Mouse (Mus musculus): Measurements from ENCODE around the gene Fcgr2b.
A peak's percentile ranks its signal among the peaks of the same experiment; 100 is the strongest.
"Not testable (repeated sequence)": the region's sequence is repeated elsewhere in the genome, so short reads cannot be mapped to it uniquely, and the experiment has no call there.

Gene Fcgr2b

DNA sequence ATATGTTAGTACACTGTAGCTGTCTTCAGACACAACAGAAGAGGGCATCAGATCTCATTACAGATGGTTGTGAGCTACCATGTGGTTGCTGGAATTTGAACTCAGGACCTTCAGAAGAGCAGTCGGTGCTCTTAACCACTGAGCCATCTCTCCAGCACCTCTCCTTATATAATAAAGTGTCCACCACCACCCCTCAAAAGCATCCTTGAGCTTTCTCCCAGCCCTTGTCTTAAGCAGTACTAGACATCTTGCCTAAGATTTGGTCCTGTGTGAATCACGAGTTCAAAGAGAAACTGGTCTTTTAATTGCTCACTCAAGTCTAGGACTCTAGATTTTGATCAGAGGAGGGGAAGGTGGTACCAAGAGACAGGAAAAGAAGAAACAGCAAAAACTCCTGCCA, 997 bp downstream of the Fcgr2b start:
- not testable (repeated sequence) for DNase-seq

DNA sequence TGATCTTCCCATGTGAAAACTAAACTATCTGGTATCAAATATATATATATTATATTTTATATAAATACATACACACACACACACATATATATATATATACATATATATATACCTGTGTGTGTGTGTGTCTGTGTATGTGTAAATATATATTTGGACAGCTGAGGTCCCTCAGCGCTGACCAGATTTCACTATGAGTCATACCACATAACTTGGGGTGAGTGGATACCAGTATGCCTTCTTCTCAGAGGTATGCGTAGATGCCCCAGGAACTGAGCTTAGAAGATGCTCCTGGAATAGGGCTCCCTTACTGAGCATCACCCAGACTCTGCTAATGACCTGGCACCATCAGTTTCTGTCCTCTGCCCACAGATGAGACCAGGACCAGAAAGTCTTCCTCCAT, 1.6 kb downstream of the Fcgr2b start:
- DNase-seq: no peak

DNA sequence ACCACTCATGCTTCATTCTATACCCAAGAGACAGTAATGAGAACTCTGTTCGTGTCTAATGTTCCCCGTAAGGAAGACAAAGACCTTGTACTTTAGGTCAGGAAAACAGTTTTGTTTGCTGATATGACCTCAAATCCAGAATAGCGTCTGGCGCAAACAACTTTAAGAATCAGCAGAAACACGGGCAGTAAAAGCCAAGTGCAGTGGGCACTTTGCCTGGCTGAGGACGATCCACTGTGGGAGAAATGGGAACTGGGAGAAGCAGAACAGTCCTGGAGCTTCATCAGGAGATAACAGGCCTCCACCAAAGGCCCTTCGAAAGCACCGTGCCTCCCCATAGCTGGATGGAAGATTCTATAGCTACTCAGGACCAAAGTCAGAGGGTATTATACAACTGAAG, 2.2 kb downstream of the Fcgr2b start:
- DNase-seq: no peak

DNA sequence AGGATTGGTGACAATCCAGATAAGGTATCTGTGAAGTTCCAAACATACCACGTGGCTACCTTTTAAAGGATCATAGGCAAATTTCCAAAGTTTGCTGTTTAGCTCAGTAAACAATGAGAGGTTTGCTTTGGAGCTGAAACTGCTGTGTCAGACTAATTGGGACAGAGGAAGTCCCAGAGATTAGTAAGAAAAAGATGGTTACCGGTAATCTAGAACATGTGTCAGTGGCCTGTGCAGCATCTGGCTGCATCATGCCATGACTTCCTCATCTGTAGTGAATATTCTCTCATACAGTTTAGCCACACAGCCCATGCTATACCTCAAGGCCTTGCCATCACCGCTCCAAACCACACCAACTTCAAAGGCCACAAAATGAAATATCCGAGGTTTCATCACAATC, 3.4 kb downstream of the Fcgr2b start:
- no peak for DNase-seq

DNA sequence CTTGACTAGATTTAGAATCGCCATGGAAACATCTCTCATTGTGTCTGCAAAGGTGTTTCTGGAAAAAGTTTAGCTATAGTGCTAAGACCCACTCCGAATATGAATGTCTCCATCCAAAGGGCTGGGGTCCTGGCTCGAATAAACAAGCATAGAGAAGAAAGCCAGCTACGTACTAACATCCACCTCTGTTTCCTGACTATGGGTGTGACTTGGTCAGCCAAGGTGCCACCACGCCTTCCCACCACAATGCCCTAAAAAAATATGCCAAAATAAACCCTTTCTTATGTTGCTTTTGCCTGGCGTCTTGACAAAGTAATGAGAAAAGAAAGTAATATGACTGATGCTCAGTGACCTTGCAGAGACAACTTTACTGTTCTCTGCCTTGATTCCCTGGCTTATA, 3.9 kb downstream of the Fcgr2b start:
- no peak for DNase-seq

DNA sequence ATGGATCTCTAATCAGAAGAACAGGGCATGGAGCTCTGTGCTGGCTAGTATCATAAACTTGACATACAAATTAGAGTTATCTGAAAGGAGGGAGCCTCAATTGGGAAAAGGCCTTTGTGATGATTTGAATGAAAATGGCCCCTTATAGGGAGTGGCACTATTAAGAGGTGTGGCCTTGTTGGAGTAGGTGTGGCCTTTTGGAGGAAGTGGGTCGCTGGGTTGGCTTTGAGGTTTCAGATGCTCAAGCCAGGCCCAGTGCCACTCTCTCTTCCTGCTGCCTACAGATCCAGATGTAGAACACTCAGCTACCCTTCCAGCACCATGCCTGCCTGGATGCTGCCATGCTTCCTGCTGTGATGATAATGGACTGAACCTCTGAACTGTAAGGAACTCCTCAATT, 7.8 kb downstream of the Fcgr2b start:
- no peak for DNase-seq

DNA sequence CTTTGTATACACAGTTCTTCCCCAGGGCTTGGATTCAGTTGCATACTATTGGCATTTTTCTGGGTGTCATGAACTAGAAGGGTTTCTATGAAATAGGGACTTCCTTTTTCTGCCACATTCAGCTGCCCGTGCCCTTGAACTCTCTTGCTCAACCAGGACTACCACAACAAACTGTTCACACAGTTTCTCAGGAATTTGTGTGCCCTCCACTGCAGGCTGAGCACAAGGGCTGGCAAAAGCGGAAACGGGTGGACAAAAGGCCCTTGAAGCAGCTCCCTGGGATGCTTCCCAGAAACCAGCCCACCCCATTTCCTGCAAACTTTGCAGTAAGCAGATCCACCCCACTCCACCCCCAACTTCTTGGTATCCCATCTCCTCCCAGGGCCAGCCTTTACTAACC, 8.8 kb downstream of the Fcgr2b start:
- no peak for DNase-seq

DNA sequence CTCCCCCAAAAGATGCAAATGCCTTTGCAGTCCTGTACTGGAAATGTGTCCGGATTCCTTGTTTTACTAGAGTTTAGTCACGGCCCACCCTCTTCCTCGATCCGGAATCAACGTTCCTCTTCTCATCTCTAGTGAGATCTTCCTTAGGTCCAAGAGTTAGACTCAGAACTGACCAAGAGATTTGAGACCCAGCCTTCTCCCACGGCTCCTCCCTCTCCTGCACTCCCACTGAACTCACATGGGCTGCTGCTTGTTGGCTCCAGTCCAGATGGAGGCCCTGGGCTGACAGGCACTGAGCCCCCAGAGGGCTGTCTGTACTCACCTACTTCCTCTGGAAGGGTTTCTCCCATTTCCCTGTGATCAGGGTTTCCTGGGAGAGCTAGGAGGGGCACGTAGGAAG, 13.3 kb downstream of the Fcgr2b start:
- DNase-seq: peak; percentile 4

DNA sequence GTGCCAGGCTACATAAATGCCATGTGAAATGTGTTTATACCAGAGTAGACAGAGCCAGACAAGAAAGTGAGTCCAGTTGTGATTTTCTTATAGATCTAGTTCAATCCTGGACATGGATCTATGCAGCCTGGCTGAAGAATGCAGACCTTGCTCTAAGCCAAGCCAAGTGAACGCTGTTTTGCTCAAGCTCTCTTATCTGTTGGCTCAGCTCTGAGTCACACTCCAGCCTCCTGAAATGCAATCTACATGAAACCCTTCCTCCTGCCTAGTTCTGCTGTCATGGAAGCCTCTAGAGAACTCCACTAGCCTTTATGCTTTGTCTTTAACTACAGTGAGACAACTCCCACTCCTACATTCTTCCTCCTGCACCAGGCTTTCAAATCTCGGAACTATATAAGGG, 14.0 kb downstream of the Fcgr2b start:
- no peak for DNase-seq

DNA sequence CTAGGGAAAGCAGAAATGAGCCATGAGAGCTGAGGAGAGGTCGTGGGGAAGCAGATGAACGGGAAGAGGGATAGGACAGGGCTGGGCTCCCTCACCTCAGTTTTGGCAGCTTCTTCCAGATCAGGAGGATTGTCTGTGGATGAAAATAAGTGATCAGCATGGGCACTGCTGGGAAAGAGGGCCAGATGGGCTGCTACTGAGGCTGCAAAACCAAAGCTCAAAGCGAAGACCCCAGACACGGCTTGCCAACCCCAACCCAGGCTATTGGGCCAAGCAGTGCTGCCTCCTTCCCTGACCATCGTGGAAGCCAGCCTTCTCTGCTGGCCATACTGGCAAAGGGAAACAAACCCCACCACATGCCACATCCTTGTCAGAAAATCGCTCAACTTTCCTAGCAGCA, 15.2 kb downstream of the Fcgr2b start:
- no peak for DNase-seq

DNA sequence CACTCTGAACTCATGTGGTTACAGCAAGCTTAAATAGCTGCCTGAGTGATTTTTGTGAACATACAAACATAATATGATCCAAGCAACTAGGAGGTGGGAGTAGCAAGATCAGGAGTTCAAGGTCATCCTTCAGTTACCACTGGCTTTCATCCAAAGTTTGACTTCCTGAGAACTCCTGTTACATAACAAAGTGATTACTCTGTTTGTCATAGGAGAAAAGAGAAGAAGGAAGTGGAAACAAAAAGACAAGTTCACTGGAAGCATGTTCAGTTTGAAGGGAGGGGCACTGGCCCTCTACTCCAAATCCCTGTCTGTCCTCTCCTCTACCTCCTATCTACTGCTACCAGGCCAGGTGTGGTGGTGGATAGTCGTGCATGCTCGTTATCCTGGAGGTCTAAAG, 16.6 kb downstream of the Fcgr2b start:
- no peak for DNase-seq

DNA sequence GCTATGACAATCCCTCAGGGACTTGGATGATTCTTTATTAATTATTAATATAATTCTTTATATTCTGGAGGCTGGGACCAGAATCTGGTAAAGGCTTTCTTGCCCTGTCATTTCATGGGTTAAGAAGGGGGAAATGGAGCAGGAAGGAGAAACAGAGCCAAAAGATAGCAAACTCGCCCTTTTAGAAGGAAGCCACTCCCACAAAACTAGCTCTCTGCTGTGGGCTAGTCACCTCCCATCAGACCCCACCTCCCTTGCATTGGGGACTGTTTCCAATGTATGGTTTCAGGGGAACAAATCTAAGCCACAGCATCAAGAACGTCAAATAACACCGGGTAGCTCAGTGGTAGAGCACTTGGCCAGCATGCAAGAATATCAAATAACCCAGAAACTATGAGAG, 18.1 kb downstream of the Fcgr2b start:
- no peak for DNase-seq

DNA sequence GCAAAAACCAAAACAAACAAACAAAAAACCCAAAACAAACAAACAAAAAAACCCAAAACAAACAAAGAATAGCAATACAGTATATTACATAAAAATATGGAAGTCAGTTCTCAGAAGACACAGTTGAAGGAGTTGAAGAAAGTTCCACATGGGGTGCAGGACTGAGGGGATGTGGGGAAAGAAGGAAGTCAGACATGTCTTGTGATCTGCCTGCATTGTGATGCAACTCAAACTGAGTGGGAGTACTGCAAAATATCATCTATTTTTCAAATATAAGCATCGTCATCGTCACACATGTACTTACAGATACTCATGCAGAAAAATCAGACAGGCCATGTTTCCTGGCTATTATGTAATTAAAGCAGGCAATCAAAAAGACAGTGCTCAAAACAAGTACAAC, 23.2 kb downstream of the Fcgr2b start:
- DNase-seq: no peak

DNA sequence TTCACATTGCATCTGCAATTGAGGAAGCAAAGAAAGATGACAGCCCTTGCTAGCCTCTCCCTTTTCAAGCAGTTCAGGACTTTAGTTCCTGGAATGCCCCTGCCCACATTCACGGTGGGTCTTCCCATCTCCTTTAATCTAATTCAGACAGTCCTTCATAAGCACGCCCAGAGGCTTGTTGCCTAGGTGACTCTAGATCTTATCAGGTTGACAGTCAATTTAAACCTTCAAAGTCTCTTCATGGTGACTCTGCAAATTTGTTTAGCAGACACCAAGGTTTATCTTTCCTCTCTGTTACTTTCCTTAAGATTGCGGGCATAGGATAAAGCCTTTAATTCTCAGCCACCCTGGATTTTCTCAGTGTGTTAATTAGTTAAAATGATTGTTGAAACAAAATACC, 25.6 kb downstream of the Fcgr2b start:
- peak; percentile 4 for DNase-seq

DNA sequence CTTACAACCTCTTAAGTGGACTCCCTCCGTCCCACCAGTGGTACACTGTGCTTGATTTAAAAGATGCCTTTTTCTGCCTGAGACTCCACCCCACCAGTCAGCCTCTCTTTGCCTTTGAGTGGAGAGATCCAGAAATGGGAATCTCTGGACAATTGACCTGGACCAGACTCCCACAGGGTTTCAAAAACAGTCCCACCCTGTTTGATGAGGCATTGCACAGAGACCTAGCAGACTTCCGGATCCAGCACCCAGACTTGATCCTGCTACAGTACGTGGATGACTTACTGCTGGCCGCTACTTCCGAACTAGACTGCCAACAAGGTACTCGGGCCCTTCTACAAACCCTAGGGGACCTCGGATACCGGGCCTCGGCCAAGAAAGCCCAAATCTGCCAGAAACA, 31.4 kb downstream of the Fcgr2b start:
- DNase-seq: not testable (repeated sequence)

DNA sequence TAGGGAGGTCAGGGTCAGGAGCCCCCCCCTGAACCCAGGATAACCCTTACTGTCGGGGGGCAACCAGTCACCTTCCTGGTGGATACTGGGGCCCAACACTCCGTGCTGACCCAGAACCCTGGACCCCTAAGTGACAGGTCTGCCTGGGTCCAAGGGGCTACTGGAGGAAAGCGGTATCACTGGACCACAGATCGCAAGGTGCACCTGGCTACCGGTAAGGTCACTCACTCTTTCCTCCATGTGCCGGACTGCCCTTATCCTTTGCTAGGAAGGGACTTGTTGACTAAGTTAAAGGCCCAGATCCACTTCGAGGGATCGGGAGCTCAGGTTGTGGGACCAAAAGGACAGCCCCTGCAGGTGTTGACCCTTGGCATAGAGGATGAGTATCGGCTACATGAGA, 32.2 kb downstream of the Fcgr2b start:
- DNase-seq: not testable (repeated sequence)

DNA sequence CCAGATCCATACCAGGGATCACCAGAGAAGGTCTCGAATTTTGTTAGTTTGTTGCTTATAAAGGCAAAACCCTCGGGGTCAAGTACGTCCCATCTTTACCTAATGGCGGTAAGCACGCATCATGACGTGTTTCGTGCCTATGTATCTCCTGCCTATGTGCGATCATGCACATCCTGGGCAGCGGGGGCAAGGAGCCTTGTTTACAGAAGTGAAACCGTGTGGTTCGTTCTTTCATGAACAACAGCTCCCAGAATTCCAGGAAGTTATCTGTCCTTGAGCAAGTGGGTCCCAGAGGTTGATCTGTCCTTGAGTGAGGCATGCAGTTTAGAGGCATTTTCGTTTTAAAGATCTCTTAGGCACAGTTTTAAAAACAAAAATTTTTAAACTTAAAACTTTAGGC, 37.1 kb downstream of the Fcgr2b start:
- DNase-seq: no peak

DNA sequence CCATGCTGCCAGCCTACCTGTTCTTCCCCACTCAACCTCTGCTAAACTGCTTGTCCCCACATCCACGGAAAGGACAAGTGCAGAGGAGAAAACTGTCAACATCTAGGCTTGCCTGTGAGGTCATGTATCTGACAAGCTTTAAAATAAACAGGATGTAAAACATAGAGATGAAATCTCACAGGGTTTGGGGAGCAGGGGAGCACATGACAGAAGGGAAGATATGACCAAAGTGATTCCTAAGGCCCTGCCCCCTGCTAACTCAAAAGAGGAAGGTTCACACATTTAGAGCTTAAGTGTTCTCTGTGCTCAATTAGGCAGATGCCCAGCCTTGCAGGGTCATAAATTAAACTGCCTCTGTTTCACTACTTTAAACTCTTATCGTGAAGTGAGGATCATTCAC, 42.0 kb downstream of the Fcgr2b start:
- no peak for DNase-seq

DNA sequence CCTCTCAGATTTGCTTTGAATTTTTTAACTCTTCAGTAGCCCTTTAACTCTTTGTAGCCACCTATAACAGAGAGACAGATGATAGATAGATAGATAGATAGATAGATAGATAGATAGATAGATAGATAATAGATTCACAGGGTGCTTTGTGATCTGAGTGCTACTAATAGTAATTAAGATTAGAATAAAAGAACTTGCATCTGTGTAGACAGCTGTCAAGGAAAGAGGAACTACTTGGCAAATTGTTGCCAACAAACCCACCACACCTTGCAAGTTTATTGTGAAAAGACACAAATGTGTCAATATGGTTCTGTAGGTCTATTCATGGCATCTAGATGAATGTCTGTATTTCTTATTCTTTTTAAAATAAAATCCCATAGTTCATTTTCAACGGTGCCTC, 42.4 kb downstream of the Fcgr2b start:
- DNase-seq: no peak

DNA sequence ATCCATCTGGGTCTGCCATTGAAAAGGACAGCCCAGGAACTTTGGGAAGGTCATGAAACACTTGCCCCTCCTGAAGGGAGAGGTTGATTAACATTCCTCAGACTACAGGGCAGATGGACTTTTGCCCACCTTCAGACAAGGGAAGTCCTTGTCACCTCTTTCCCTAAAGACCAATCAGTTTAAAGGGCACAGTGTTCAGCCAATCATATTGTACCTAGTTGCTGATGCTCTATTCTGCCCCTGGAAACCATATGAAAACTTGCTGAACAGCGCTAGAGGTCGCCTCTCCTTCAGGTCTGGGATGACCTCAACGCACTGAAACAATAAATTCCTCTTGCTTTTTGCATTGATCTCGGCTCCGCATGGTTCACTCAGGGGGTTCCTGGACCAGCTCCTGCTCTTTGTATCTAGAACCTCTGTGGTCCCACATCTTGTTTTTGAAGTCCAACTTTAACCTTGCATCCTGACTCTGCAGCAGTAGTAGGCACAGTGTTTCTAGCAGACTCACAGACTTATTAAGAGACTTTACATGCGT, 42.9 kb downstream of the Fcgr2b start:
- no peak for DNase-seq

DNA sequence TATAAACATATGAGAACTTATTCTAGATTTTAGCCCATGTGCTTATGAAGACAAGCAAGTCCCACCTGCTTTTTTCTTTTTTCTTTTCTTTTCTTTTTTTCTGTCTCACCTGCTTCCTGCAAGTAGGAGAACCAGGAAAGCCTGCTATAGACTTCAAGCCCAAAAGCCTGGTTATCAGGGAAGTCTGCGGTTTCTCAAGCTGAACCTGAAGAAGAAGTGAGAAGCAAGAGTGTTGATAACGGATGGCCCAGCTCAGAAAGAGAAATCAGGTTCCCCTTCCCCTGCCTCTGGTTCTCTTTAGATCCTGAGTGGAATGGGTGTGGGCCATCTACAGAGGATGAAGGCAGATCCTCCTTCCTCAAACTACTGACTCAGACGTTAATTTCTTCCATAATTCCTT, 44.3 kb downstream of the Fcgr2b start:
- DNase-seq: no peak

DNA sequence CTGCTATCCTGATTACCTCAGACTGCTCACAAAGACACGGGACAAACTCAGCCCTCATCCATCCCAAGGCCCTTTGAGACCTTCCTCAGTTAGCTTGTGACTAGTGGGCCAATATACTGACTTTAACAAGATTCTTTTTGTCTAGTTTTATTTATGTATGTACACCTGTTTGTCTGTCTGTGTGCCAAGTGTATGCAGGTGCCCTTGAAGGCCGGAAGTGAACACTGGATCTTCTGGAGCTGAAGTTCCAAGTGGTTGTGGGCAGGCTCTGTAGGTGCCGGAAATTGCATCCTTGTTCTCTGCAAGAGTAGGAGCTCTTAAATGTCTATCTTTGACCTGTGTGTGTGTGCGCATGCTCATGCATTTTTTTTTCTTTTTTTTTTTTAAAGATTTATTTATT, 47.1 kb downstream of the Fcgr2b start:
- no peak for DNase-seq

DNA sequence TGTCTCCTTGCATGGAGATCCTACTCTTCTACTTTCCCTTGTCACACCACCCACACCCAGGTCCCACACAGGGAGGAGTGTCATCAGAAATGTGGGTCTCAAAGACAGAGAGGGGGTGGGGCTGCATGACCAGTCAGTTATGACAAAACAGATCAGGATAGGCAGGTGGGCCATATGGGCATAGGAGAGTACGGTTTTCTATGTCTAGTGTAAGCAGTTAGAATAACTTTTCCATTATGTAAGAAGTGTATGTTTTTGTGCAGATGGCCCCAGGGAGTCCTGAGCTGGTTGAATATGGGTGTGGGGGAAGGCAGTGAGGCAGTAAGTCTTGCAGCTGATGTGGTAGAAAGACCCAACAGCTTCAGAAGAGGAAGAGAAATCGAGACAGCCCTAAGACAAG, 47.9 kb downstream of the Fcgr2b start:
- no peak for DNase-seq

DNA sequence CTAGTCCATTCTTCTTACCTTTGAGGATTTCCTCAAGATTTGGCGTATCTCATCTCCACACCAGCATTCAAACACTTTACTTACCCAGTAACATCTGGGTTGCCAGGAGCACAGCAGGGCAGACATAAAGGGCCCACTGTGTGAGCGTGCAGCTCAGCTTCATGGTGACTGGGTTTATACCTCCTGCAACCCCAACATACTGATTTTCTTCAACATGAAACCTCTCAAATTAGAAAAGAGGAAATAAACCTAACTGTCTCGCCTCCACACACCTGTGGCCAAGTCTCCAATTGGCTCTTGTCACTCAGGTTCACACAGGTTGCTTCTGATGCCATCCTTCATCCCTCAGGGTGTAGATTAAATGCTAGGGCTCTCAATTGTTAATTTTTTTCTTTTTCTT, 49.0 kb downstream of the Fcgr2b start, which contains the start of gene Fcrla:
Gene Fcrla (minus strand): TSS at position 206 of the 400 bp plus-strand sequence.
- DNase-seq: no peak

DNA sequence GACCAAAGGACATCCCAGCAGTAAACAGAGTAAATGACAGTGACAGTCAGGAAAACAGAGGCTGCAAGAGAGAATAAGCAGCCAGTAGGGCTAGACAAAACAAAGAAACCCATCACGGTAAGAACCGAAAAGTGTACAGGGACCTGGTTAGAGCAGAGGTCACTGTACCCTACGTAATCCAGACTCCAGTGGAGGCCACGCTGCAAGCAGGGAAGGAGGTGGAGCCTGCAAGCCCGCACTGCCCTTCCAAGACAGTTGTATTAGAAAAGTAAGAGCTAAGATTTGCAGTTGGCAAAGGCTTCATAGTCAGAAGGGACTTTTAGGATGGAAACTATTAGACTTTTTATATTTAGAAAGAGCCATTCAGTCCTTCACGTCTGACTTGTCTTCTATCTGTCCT, 49.4 kb downstream of the Fcgr2b start:
- DNase-seq: no peak

DNA sequence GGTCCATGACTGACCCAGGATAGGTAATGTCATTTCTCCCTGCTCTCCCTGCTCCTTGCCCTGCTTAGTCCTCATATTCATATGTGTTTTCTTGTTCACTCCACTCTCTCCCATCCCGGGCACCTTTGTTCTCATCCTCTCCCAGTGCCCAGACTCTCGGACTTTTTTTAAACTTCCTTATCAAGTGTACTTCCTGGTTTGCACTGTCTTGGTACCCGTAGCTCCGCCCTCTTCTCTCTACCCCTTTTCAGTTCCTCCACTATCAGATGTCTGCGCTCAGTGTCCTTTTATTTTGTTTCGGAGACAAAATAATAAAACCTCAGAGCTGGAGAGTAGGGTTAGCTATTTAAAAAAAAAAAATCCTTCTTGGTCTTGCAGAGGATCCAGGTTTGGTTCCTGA, 51.9 kb downstream of the Fcgr2b start:
- DNase-seq: no peak
